In genomic region chr17:33817184-33817968, GRCm38 (mm10) we compare ENCODE assay signal across 8 mouse cellular contexts. TPM values are rescaled to one million over a fixed set of nuclear protein-coding genes. Genes with fewer than 3 reads are reported as not detected.
DNase-seq lines count a peak whose midpoint lies in the region; ATAC-seq lines count a peak whose summit lies in the region.

No protein-coding gene starts in this region.

- H3K9me3 ChIP-seq in heart, embryonic 14.5 days (ENCODE audit: control insufficient read depth, low read length) = no peaks in the 10 kb centered on the region
- no peaks in the 10 kb centered on the region for H3K9me3 ChIP-seq in liver, embryonic 13.5 days (replicated peaks)
- no peaks in the 10 kb centered on the region for H3K9me3 ChIP-seq in stomach, embryonic 16.5 days (replicated peaks; ENCODE audit: control insufficient read depth, low read length)

- H3K4me1 ChIP-seq in brown adipose tissue, adult 24 weeks (ENCODE audit: control insufficient read depth, insufficient read depth, insufficient read length, low read length) = peaks cover 9% of the 10 kb centered on the region
- H3K4me1 ChIP-seq in heart, embryonic 14.5 days (ENCODE audit: control insufficient read depth in 2 of 2, insufficient read depth in 2 of 2, low read length in 2 of 2) = peaks cover 19 to 20% of the 10 kb centered on the region in 2 experiments
- H3K4me1 ChIP-seq in liver, embryonic 13.5 days (replicated peaks) = peaks cover 63% of the 10 kb centered on the region
- peaks cover 17% of the 10 kb centered on the region for H3K4me1 ChIP-seq in stomach, embryonic 16.5 days (ENCODE audit: control insufficient read depth, insufficient read depth, low read length)

- WGBS in heart, embryonic 14.5 days = under 1% methylated on average over 89 of the region's 89 CpGs
- under 1% methylated on average over 89 of the region's 89 CpGs for WGBS in liver, embryonic 13.5 days (ENCODE audit: insufficient replicate concordance)
- WGBS in stomach, embryonic 16.5 days = under 1% methylated on average over 89 of the region's 89 CpGs

- H3K4me3 ChIP-seq in brown adipose tissue, adult 24 weeks (ENCODE audit: insufficient read depth, low read depth, low read length) = peak overlapping the region; percentile 66
- H3K4me3 ChIP-seq in heart, embryonic 14.5 days (ENCODE audit: control insufficient read depth in 1 of 2, insufficient read depth in 1 of 2, low read depth in 1 of 2, low read length in 2 of 2) = peak overlapping the region; percentile 55 to 90
- peak overlapping the region; percentile 68 for H3K4me3 ChIP-seq in liver, embryonic 13.5 days (replicated peaks)
- H3K4me3 ChIP-seq in stomach, embryonic 16.5 days (replicated peaks; ENCODE audit: low read length) = peak overlapping the region; percentile 55

- peak overlapping the region; percentile 91 for H3K27ac ChIP-seq in brown adipose tissue, adult 24 weeks (replicated peaks; ENCODE audit: low read depth, low read length)
- H3K27ac ChIP-seq in heart, embryonic 14.5 days (replicated peaks in 1 of 2; ENCODE audit: control insufficient read depth in 1 of 2, insufficient read depth in 1 of 2, low read depth in 2 of 2, low read length in 2 of 2) = peak overlapping the region; percentile 79 to 84
- peak overlapping the region; percentile 82 for H3K27ac ChIP-seq in liver, embryonic 13.5 days
- H3K27ac ChIP-seq in stomach, embryonic 16.5 days (ENCODE audit: low read length) = peak overlapping the region; percentile 91

- peak; percentile 91 for DNase-seq in CD4-positive, CD25-positive, alpha-beta regulatory T cell, adult 2 months (ENCODE audit: low read depth, low spot score)
- peak; percentile 56 for DNase-seq in fat pad, adult 2 months (ENCODE audit: extremely low read depth, low read depth, low spot score)
- peak; percentile 95 for DNase-seq in kidney, postnatal 14 days
- DNase-seq in liver, embryonic 13.5 days = peak; percentile 89
- DNase-seq in neural tube, embryonic 10.5 days (ENCODE audit: extremely low spot score, low spot score) = peak; percentile 94

- H3K36me3 ChIP-seq in heart, embryonic 14.5 days (ENCODE audit: control insufficient read depth, insufficient read depth, low read length) = peaks cover 46% of the 10 kb centered on the region
- peaks cover 41% of the 10 kb centered on the region for H3K36me3 ChIP-seq in liver, embryonic 13.5 days
- H3K36me3 ChIP-seq in stomach, embryonic 16.5 days (ENCODE audit: control insufficient read depth, insufficient read depth, low read length) = peaks cover 14% of the 10 kb centered on the region

- peak overlapping the region; percentile 96 for H3K4me2 ChIP-seq in heart, embryonic 14.5 days (ENCODE audit: low read length)
- peak overlapping the region; percentile 98 for H3K4me2 ChIP-seq in liver, embryonic 13.5 days
- H3K4me2 ChIP-seq in stomach, embryonic 16.5 days (ENCODE audit: low read depth, low read length) = peak overlapping the region; percentile 89

- ATAC-seq in heart, embryonic 14.5 days (ENCODE audit: insufficient number of reproducible peaks, insufficient read depth, low FRiP score, low read depth) = peak; percentile 94
- peak; percentile 98 for ATAC-seq in liver, embryonic 13.5 days (ENCODE audit: low read depth)
- ATAC-seq in stomach, embryonic 16.5 days (ENCODE audit: insufficient read depth, low FRiP score) = peak; percentile 99

- peak overlapping the region; percentile 83 for H3K9ac ChIP-seq in heart, embryonic 14.5 days (ENCODE audit: low read length)
- H3K9ac ChIP-seq in liver, embryonic 13.5 days = peak overlapping the region; percentile 86
- H3K9ac ChIP-seq in stomach, embryonic 16.5 days (ENCODE audit: low read length) = peak overlapping the region; percentile 82

- peaks cover 6% of the 10 kb centered on the region for H3K27me3 ChIP-seq in heart, embryonic 14.5 days (ENCODE audit: control insufficient read depth, insufficient read depth, low read length)
- H3K27me3 ChIP-seq in liver, embryonic 13.5 days = peaks cover 7% of the 10 kb centered on the region; the same call in 1 of the 2 replicates
- no peaks in the 10 kb centered on the region for H3K27me3 ChIP-seq in stomach, embryonic 16.5 days (ENCODE audit: control insufficient read depth, insufficient read depth, low read length)

RNA-seq across cellular contexts. Expression of gene Rps28, which starts 7.0 kb away (rescaled TPM):
- polyA plus RNA-seq in brown adipose tissue, adult 24 weeks (2012; ENCODE audit: insufficient read depth, insufficient read length, missing spikeins) = 587 and 667 TPM in 2 replicates
- 653 and 768 TPM in 2 replicates for polyA plus RNA-seq in heart, embryonic 14.5 days (2014; fragmentation: Nextera tagmentation; extraction: Ambion mirVana)
- polyA plus RNA-seq in liver, embryonic 13.5 days (2015; fragmentation: Nextera tagmentation; extraction: Ambion mirVana) = 614 and 696 TPM in 2 replicates
- 740 and 935 TPM in 2 replicates for polyA plus RNA-seq in stomach, embryonic 16.5 days (2015; fragmentation: Nextera tagmentation; extraction: Ambion mirVana)

RNA-seq across cellular contexts. Expression of gene Ndufa7, which starts 7.0 kb away (rescaled TPM):
- polyA plus RNA-seq in brown adipose tissue, adult 24 weeks (2012; ENCODE audit: insufficient read depth, insufficient read length, missing spikeins) = 1,002 and 1,055 TPM in 2 replicates
- polyA plus RNA-seq in heart, embryonic 14.5 days (2014; fragmentation: Nextera tagmentation; extraction: Ambion mirVana) = 628 and 707 TPM in 2 replicates
- polyA plus RNA-seq in liver, embryonic 13.5 days (2015; fragmentation: Nextera tagmentation; extraction: Ambion mirVana) = 250 and 284 TPM in 2 replicates
- polyA plus RNA-seq in stomach, embryonic 16.5 days (2015; fragmentation: Nextera tagmentation; extraction: Ambion mirVana) = 442 and 446 TPM in 2 replicates

RNA-seq across cellular contexts. Expression of gene Kank3, which starts 7.1 kb away (rescaled TPM):
- polyA plus RNA-seq in brown adipose tissue, adult 24 weeks (2012; ENCODE audit: insufficient read depth, insufficient read length, missing spikeins) = 16.2 and 37.3 TPM in 2 replicates
- polyA plus RNA-seq in heart, embryonic 14.5 days (2014; fragmentation: Nextera tagmentation; extraction: Ambion mirVana) = 53.8 and 54.2 TPM in 2 replicates
- polyA plus RNA-seq in liver, embryonic 13.5 days (2015; fragmentation: Nextera tagmentation; extraction: Ambion mirVana) = 8.1 and 8.9 TPM in 2 replicates
- 24.8 and 29.0 TPM in 2 replicates for polyA plus RNA-seq in stomach, embryonic 16.5 days (2015; fragmentation: Nextera tagmentation; extraction: Ambion mirVana)

RNA-seq across cellular contexts. Expression of gene Cd320, which starts 25.5 kb away (rescaled TPM):
- polyA plus RNA-seq in brown adipose tissue, adult 24 weeks (2012; ENCODE audit: insufficient read depth, insufficient read length, missing spikeins) = 21.6 and 25.3 TPM in 2 replicates
- 43.5 and 49.2 TPM in 2 replicates for polyA plus RNA-seq in heart, embryonic 14.5 days (2014; fragmentation: Nextera tagmentation; extraction: Ambion mirVana)
- 19.9 and 22.0 TPM in 2 replicates for polyA plus RNA-seq in liver, embryonic 13.5 days (2015; fragmentation: Nextera tagmentation; extraction: Ambion mirVana)
- polyA plus RNA-seq in stomach, embryonic 16.5 days (2015; fragmentation: Nextera tagmentation; extraction: Ambion mirVana) = 52.0 and 54.0 TPM in 2 replicates

RNA-seq across cellular contexts. Expression of gene Angptl4, which starts 35.7 kb away (rescaled TPM):
- 243 and 355 TPM in 2 replicates for polyA plus RNA-seq in brown adipose tissue, adult 24 weeks (2012; ENCODE audit: insufficient read depth, insufficient read length, missing spikeins)
- polyA plus RNA-seq in heart, embryonic 14.5 days (2014; fragmentation: Nextera tagmentation; extraction: Ambion mirVana) = 13.5 and 16.4 TPM in 2 replicates
- polyA plus RNA-seq in liver, embryonic 13.5 days (2015; fragmentation: Nextera tagmentation; extraction: Ambion mirVana) = 18.9 and 20.2 TPM in 2 replicates
- 25.8 and 30.7 TPM in 2 replicates for polyA plus RNA-seq in stomach, embryonic 16.5 days (2015; fragmentation: Nextera tagmentation; extraction: Ambion mirVana)

Comparison
In these comparisons a context has a peak if more than half of its experiments do, and no peak if none do; other contexts are left out.
1. Peak in every context shown above with its lines: DNase-seq, ATAC-seq, H3K4me3 ChIP-seq and H3K27ac ChIP-seq.